Mouse (Mus musculus) heart, embryonic 12.5 days (tissue): ENCODE data around the gene Ccdc30. TPM values are rescaled to one million over a fixed set of nuclear protein-coding genes. Genes with fewer than 3 reads are reported as not detected.
"Not testable (repeated sequence)": the region's sequence is repeated elsewhere in the genome, so short reads cannot be mapped to it uniquely, and the experiment has no call there.

Experiments
- ATAC-seq: fragments of 200-750 bp; cut with Nextera tagmentation; 2 replicates; pipeline ENCODE4 v1.8.0; 2017; ENCODE audit warnings: moderate TSS enrichment, moderate library complexity; ENCODE audit not compliant: insufficient number of reproducible peaks, low FRiP score
- H3K27ac ChIP-seq: fragments of 300-500 bp; sonication (generic); 2 replicates; pipeline ENCODE4 v1.5.1; 2016; ENCODE audit warnings: mild to moderate bottlenecking, moderate library complexity; ENCODE audit not compliant: poor library complexity, severe bottlenecking
- H3K27me3 ChIP-seq: fragments of 300-500 bp; sonication (generic); replicated peaks from 2 replicates; pipeline ENCODE4 v1.6.1; 2016; ENCODE audit warnings: mild to moderate bottlenecking, moderate library complexity
- H3K36me3 ChIP-seq: fragments of 300-500 bp; sonication (generic); 2 replicates; pipeline ENCODE4 v1.6.1; 2016; ENCODE audit warnings: mild to moderate bottlenecking, moderate library complexity
- H3K4me1 ChIP-seq: fragments of 300-500 bp; sonication (generic); replicated peaks from 2 replicates; pipeline ENCODE4 v1.6.1; 2016; ENCODE audit warnings: mild to moderate bottlenecking
- H3K4me2 ChIP-seq: fragments of 300-500 bp; sonication (generic); 2 replicates; pipeline ENCODE4 v1.6.1; 2016; ENCODE audit warnings: mild to moderate bottlenecking, moderate library complexity
- H3K4me3 ChIP-seq: fragments of 300-500 bp; sonication (generic); 2 replicates; pipeline ENCODE4 v1.5.1; 2016; ENCODE audit warnings: mild to moderate bottlenecking
- H3K9ac ChIP-seq: fragments of 300-500 bp; sonication (generic); 2 replicates; pipeline ENCODE4 v1.6.1; 2016; ENCODE audit warnings: mild to moderate bottlenecking, moderate library complexity
- H3K9me3 ChIP-seq: fragments of 300-500 bp; sonication (generic); replicated peaks from 2 replicates; pipeline ENCODE4 v1.6.1; 2016; ENCODE audit warnings: mild to moderate bottlenecking, moderate library complexity
- WGBS: fragments of 180-500 bp; shearing (Covaris S2); methylation state at CpG from one replicate; pipeline ENCODE4 v1.1.7; 2016; 5-methylcytosine and 5-hydroxymethylcytosine counted together
- polyA plus RNA-seq: library from polyadenylated mRNA; unstranded; fragments of >200 nt; fragmentation: Nextera tagmentation; extraction: Ambion mirVana; gene quantifications from 2 replicates; pipeline ENCODE4 v1.2.1, GENCODE M21; 2016

Ccdc30 gene
- polyA plus RNA-seq, 1 experiment from 2014 or later: 3.3 TPM

- H3K9me3 ChIP-seq: no peaks in the 10 kb centered on the region
- H3K9ac ChIP-seq: no peak overlapping the region
- ATAC-seq: no peak
- no peaks in the 10 kb centered on the region for H3K27me3 ChIP-seq
- H3K27ac ChIP-seq: no peak overlapping the region
- H3K4me1 ChIP-seq: peaks cover 23% of the 10 kb centered on the region
- peaks cover 66% of the 10 kb centered on the region for H3K36me3 ChIP-seq
- WGBS: 86% methylated on average over 1 of the region's 1 CpGs
- H3K4me2 ChIP-seq: no peak overlapping the region
- no peak overlapping the region for H3K4me3 ChIP-seq
These were observed 130.5 kb downstream of the Ccdc30 start for GRCm38 (mm10) chr4:119284861-119285260.

GRCm38 (mm10) chr4:119278784-119279183 is 136.5 kb downstream of the Ccdc30 start:
- H3K4me1 ChIP-seq, H3K9ac ChIP-seq, H3K4me2 ChIP-seq, H3K27me3 ChIP-seq, ATAC-seq, H3K4me3 ChIP-seq, H3K27ac ChIP-seq, H3K9me3 ChIP-seq: not testable (repeated sequence)
- WGBS: 89% methylated on average over 15 of the region's 15 CpGs
- H3K36me3 ChIP-seq: peaks cover 92% of the 10 kb centered on the region

- peaks cover 8% of the 10 kb centered on the region; the same call in 1 of the 2 replicates for H3K4me1 ChIP-seq
- no peak for ATAC-seq
- WGBS: 61% methylated on average over 2 of the region's 2 CpGs
- no peak overlapping the region for H3K4me3 ChIP-seq
- no peaks in the 10 kb centered on the region for H3K27me3 ChIP-seq
- H3K4me2 ChIP-seq: no peak overlapping the region
- no peak overlapping the region for H3K9ac ChIP-seq
- H3K9me3 ChIP-seq: no peaks in the 10 kb centered on the region
- H3K27ac ChIP-seq: peak overlapping the region; percentile 55
- H3K36me3 ChIP-seq: peaks cover 92% of the 10 kb centered on the region
These were observed 139.6 kb downstream of the Ccdc30 start for GRCm38 (mm10) chr4:119275726-119276125.

GRCm38 (mm10) chr4:119275226-119275625 is 140.1 kb downstream of the Ccdc30 start:
- H3K9me3 ChIP-seq: no peaks in the 10 kb centered on the region
- H3K4me3 ChIP-seq: no peak overlapping the region
- H3K36me3 ChIP-seq: peaks cover 94% of the 10 kb centered on the region
- H3K27ac ChIP-seq: peak overlapping the region; percentile 55
- H3K27me3 ChIP-seq: no peaks in the 10 kb centered on the region
- H3K9ac ChIP-seq: no peak overlapping the region
- no peak overlapping the region for H3K4me2 ChIP-seq
- ATAC-seq: 0 out of 2 replicates have a peak, but pooled peaks have one; percentile 46
- 39% methylated on average over 2 of the region's 2 CpGs for WGBS
- H3K4me1 ChIP-seq: peaks cover 8% of the 10 kb centered on the region; the same call in 1 of the 2 replicates

- Histone ChIP-seq H3K4me2 (no peak overlapping the region), H3K9me3 (no peaks in the 10 kb centered on the region), H3K4me1 (peaks cover 8% of the 10 kb centered on the region; the same call in 1 of the 2 replicates), H3K9ac (no peak overlapping the region), H3K27me3 (no peaks in the 10 kb centered on the region), H3K36me3 (peaks cover 94% of the 10 kb centered on the region), H3K4me3 (no peak overlapping the region), H3K27ac (peak overlapping the region; percentile 51)
- WGBS: 85% methylated on average over 1 of the region's 1 CpGs
- no peak for ATAC-seq
These were observed 140.7 kb downstream of the Ccdc30 start for GRCm38 (mm10) chr4:119274627-119275026.

Other genes with a start within 250 kb of the Ccdc30 start
- gene Zfp691, start 241.3 kb downstream of the Ccdc30 start, polyA plus RNA-seq: 8.3 and 11.5 TPM in 2 replicates
- 22.9 and 26.7 TPM in 2 replicates for gene Ermap, start 225.5 kb downstream of the Ccdc30 start, polyA plus RNA-seq
- 127 TPM in 2 replicates for gene Svbp, start 220.2 kb downstream of the Ccdc30 start, polyA plus RNA-seq
- 0.19 TPM in 1 of 2 replicates, not detected in the other for gene Tmem269, start 197.3 kb downstream of the Ccdc30 start, polyA plus RNA-seq
- gene AU022252, start 182.8 kb downstream of the Ccdc30 start, polyA plus RNA-seq: 27.8 and 28.9 TPM in 2 replicates
- gene P3h1, start 182.6 kb downstream of the Ccdc30 start, polyA plus RNA-seq: 32.8 and 34.3 TPM in 2 replicates
- not detected in 2 replicates for gene Cldn19, start 160.1 kb downstream of the Ccdc30 start, polyA plus RNA-seq
- 851 and 903 TPM in 2 replicates for gene Ybx1, start 120.9 kb downstream of the Ccdc30 start, polyA plus RNA-seq
- 58.1 and 58.5 TPM in 2 replicates for gene Ppih, start 95.0 kb downstream of the Ccdc30 start, polyA plus RNA-seq
- 26.3 and 27.6 TPM in 2 replicates for gene Ppcs, start 6.9 kb upstream of the Ccdc30 start, polyA plus RNA-seq
- gene Zmynd12, start 7.3 kb upstream of the Ccdc30 start, polyA plus RNA-seq: 0.23 TPM in 1 of 2 replicates, not detected in the other
- 6.1 and 6.5 TPM in 2 replicates for gene Rimkla, start 77.1 kb upstream of the Ccdc30 start, polyA plus RNA-seq
- 28.4 and 29.9 TPM in 2 replicates for gene Foxj3, start 121.5 kb upstream of the Ccdc30 start, polyA plus RNA-seq
- 4.5 and 5.1 TPM in 2 replicates for gene Frg2f1, start 124.0 kb upstream of the Ccdc30 start, polyA plus RNA-seq
- gene Guca2a, start 222.2 kb upstream of the Ccdc30 start, polyA plus RNA-seq: not detected in 2 replicates
- not detected in 2 replicates for gene Guca2b, start 243.4 kb upstream of the Ccdc30 start, polyA plus RNA-seq